Mouse (Mus musculus): ENCODE measurements around the gene Fut2.

- no peak for TF ChIP-seq CTCF (IDR thresholded peaks at IDR 0.05; ENCODE audit: low read depth)
- TF ChIP-seq EP300 (IDR thresholded peaks at IDR 0.05; ENCODE audit: low read depth) = no peak
Measured at GRCm38 (mm10) chr7:45654424-45655047, 11.7 kb downstream of the Fut2 start.

Data from liver, postnatal 0 days (tissue).